Mouse (Mus musculus) embryonic facial prominence, embryonic 10.5 days (tissue): ENCODE results near the gene Hs1bp3. TPM values are rescaled to one million over a fixed set of nuclear protein-coding genes. Genes with fewer than 3 reads are reported as not detected.

Experiments used
- DNase-seq: peaks from one replicate; pipeline ENCODE4 v3.0.0-alpha.2; 2017; ENCODE audit warnings: low spot score
- H3K27ac ChIP-seq: fragments of 300-500 bp; sonication (generic); replicated peaks from 2 replicates; pipeline ENCODE4 v1.5.1; 2016; ENCODE audit warnings: mild to moderate bottlenecking
- H3K27me3 ChIP-seq: fragments of 300-500 bp; sonication (generic); replicated peaks from 2 replicates; pipeline ENCODE4 v1.6.1; 2016; ENCODE audit warnings: low read depth, mild to moderate bottlenecking; ENCODE audit not compliant: poor library complexity, severe bottlenecking
- H3K36me3 ChIP-seq: fragments of 300-500 bp; sonication (generic); replicated peaks from 2 replicates; pipeline ENCODE4 v1.6.1; 2016; ENCODE audit warnings: mild to moderate bottlenecking, moderate library complexity
- H3K4me1 ChIP-seq: fragments of 300-500 bp; sonication (generic); 2 replicates; pipeline ENCODE4 v1.6.1; 2016
- H3K4me3 ChIP-seq: fragments of 300-500 bp; sonication (generic); 2 replicates; pipeline ENCODE4 v1.5.1; 2016; ENCODE audit warnings: mild to moderate bottlenecking, moderate library complexity
- H3K9me3 ChIP-seq: fragments of 300-500 bp; sonication (generic); 2 replicates; pipeline ENCODE4 v1.6.1; 2016; ENCODE audit warnings: mild to moderate bottlenecking
- WGBS: fragments of 180-500 bp; shearing (Covaris S2); methylation state at CpG from one replicate; pipeline ENCODE4 v1.1.7; 2016; 5-methylcytosine and 5-hydroxymethylcytosine counted together
- polyA plus RNA-seq: library from polyadenylated mRNA; unstranded; fragments of >200 nt; fragmentation: Nextera tagmentation; extraction: Ambion mirVana; gene quantifications from 2 replicates; pipeline ENCODE4 v1.2.1, GENCODE M21; 2016

The Hs1bp3 gene
- polyA plus RNA-seq, 1 experiment from 2014 or later = 18.8 TPM

- H3K9me3 ChIP-seq = no peaks in the 10 kb centered on the region
- no peaks in the 10 kb centered on the region for H3K36me3 ChIP-seq
- peaks cover 29% of the 10 kb centered on the region for H3K4me1 ChIP-seq
- H3K27me3 ChIP-seq = no peaks in the 10 kb centered on the region
- no peak overlapping the region for H3K4me3 ChIP-seq
- peak; percentile 26 for DNase-seq
- 48% methylated on average over 9 of the region's 9 CpGs for WGBS
- H3K27ac ChIP-seq = peak overlapping the region; percentile 72
These were observed 64.9 kb downstream of the Hs1bp3 start for GRCm38 (mm10) chr12:8377955-8378620.

- Histone ChIP-seq H3K9me3 (no peaks in the 10 kb centered on the region), H3K4me1 (peaks cover 29% of the 10 kb centered on the region), H3K27ac (no peak overlapping the region; the same call in 1 of the 2 replicates), H3K4me3 (no peak overlapping the region), H3K27me3 (no peaks in the 10 kb centered on the region), H3K36me3 (no peaks in the 10 kb centered on the region)
- no peak for DNase-seq
- 68% methylated on average over 8 of the region's 8 CpGs for WGBS
These were observed 66.7 kb downstream of the Hs1bp3 start for GRCm38 (mm10) chr12:8379795-8380521.

GRCm38 (mm10) chr12:8380944-8381343, 67.7 kb downstream of the Hs1bp3 start:
- WGBS = 59% methylated on average over 9 of the region's 9 CpGs
- peaks cover 30% of the 10 kb centered on the region for H3K4me1 ChIP-seq
- DNase-seq = no peak

GRCm38 (mm10) chr12:8381940-8382339, 68.7 kb downstream of the Hs1bp3 start:
- Histone ChIP-seq H3K27ac (no peak overlapping the region), H3K9me3 (no peaks in the 10 kb centered on the region), H3K4me1 (peaks cover 40% of the 10 kb centered on the region), H3K36me3 (no peaks in the 10 kb centered on the region), H3K27me3 (no peaks in the 10 kb centered on the region), H3K4me3 (no peak overlapping the region)
- 88% methylated on average over 2 of the region's 2 CpGs for WGBS
- no peak for DNase-seq

More at GRCm38 (mm10) chr12:8380944-8381343, 67.7 kb downstream of the Hs1bp3 start:
- Histone ChIP-seq H3K27me3 (no peaks in the 10 kb centered on the region), H3K36me3 (no peaks in the 10 kb centered on the region), H3K27ac (no peak overlapping the region), H3K4me3 (no peak overlapping the region), H3K9me3 (no peaks in the 10 kb centered on the region)

GRCm38 (mm10) chr12:8383822-8384221, 70.6 kb downstream of the Hs1bp3 start:
- 92% methylated on average over 6 of the region's 6 CpGs for WGBS
- Histone ChIP-seq H3K27ac (no peak overlapping the region), H3K27me3 (no peaks in the 10 kb centered on the region), H3K9me3 (no peaks in the 10 kb centered on the region), H3K36me3 (no peaks in the 10 kb centered on the region), H3K4me3 (no peak overlapping the region), H3K4me1 (peaks cover 27% of the 10 kb centered on the region)
- no peak for DNase-seq

GRCm38 (mm10) chr12:8386451-8387011, 73.3 kb downstream of the Hs1bp3 start:
- peak overlapping the region; percentile 82 for H3K27ac ChIP-seq
- H3K27me3 ChIP-seq = no peaks in the 10 kb centered on the region
- H3K9me3 ChIP-seq = no peaks in the 10 kb centered on the region
- WGBS = 40% methylated on average over 6 of the region's 6 CpGs
- peaks cover 14% of the 10 kb centered on the region for H3K4me1 ChIP-seq
- no peak overlapping the region for H3K4me3 ChIP-seq
- DNase-seq = peak; percentile 58
- no peaks in the 10 kb centered on the region for H3K36me3 ChIP-seq

- WGBS = 87% methylated on average over 1 of the region's 1 CpGs
- Histone ChIP-seq H3K27ac (peak overlapping the region; percentile 82), H3K9me3 (no peaks in the 10 kb centered on the region), H3K36me3 (no peaks in the 10 kb centered on the region), H3K27me3 (no peaks in the 10 kb centered on the region), H3K4me1 (peaks cover 14% of the 10 kb centered on the region), H3K4me3 (no peak overlapping the region)
- no peak for DNase-seq
These were observed 74.0 kb downstream of the Hs1bp3 start for GRCm38 (mm10) chr12:8387281-8387680.

GRCm38 (mm10) chr12:8388529-8389414, 75.5 kb downstream of the Hs1bp3 start:
- Histone ChIP-seq H3K27me3 (no peaks in the 10 kb centered on the region), H3K9me3 (no peaks in the 10 kb centered on the region), H3K36me3 (no peaks in the 10 kb centered on the region), H3K27ac (no peak overlapping the region), H3K4me1 (peaks cover 14% of the 10 kb centered on the region), H3K4me3 (no peak overlapping the region)
- no peak for DNase-seq
- 89% methylated on average over 4 of the region's 4 CpGs for WGBS

- DNase-seq = no peak
- 82% methylated on average over 5 of the region's 5 CpGs for WGBS
These were observed 80.0 kb downstream of the Hs1bp3 start for GRCm38 (mm10) chr12:8393226-8393625.

More at GRCm38 (mm10) chr12:8393226-8393625, 80.0 kb downstream of the Hs1bp3 start:
- no peaks in the 10 kb centered on the region for H3K27me3 ChIP-seq
- no peak overlapping the region for H3K4me3 ChIP-seq
- H3K27ac ChIP-seq = no peak overlapping the region
- H3K36me3 ChIP-seq = no peaks in the 10 kb centered on the region
- peaks cover 7% of the 10 kb centered on the region; the same call in 1 of the 2 replicates for H3K4me1 ChIP-seq
- H3K9me3 ChIP-seq = no peaks in the 10 kb centered on the region

Other genes starting within 250 kb of the Hs1bp3 start
- 67.3 and 69.5 TPM in 2 replicates for gene Ldah, start 105.3 kb upstream of the Hs1bp3 start, polyA plus RNA-seq
- gene Gdf7, start 11.5 kb upstream of the Hs1bp3 start, polyA plus RNA-seq = 0.10 and 0.17 TPM in 2 replicates
- 24.8 and 26.4 TPM in 2 replicates for gene Rhob, start 186.6 kb downstream of the Hs1bp3 start, polyA plus RNA-seq